Mouse (Mus musculus): ENCODE data around the gene Unc13d.

DNA sequence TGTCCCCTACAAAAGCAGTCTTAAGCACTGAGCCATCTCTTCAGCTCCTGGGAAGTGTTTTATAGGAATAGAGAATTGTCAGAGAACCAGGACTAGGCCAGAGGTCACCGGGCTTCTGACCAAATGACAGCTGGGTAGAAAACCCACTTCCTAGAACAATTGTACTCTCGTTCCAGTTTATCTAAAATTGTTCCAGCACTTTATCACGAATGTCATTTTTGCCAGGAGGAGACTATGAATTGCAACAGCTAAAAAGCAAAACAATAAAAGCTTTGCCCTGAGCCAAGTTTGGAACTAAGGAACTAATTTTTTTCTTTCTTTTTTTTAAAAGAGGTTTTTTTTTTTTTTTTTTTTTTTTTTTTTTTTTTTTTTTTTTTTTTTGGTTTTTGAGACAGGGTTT is 17.8 kb upstream of the Unc13d start:
- TF ChIP-seq CTCF (IDR thresholded peaks at IDR 0.05; ENCODE audit: extremely low read depth, insufficient read length, insufficient replicate concordance, low read depth, low read length) (no peak), POLR2A (IDR thresholded peaks at IDR 0.05; ENCODE audit: low read depth, low read length) (no peak)
